Mouse (Mus musculus) megakaryocyte-erythroid progenitor cell, adult 5-6 weeks (primary cell): ENCODE data around the gene Kirrel2. TPM values are rescaled to one million over a fixed set of nuclear protein-coding genes. Genes with fewer than 3 reads are reported as not detected.
"Not testable (repeated sequence)": the region's sequence is repeated elsewhere in the genome, so short reads cannot be mapped to it uniquely, and the experiment has no call there.

Source experiments
- ATAC-seq: replicated peaks from 2 replicates; pipeline ENCODE4 v1.8.0; 2016; ENCODE audit warnings: mild to moderate bottlenecking, inconsistent platforms; ENCODE audit not compliant: severe bottlenecking, poor library complexity, low FRiP score, low TSS enrichment
- total RNA-seq, 2 experiments: library from RNA; stranded (forward) in 1 of 2; stranded (reverse) in 1 of 2; fragments of 200-1000, 215-1000 nt in 1 of 2; fragments of >200 nt in 1 of 2; fragmentation: Nextera tagmentation in 1 of 2; gene quantifications; 2 replicates each; pipeline ENCODE4 v1.2.3; 2014 to 2017

Gene Kirrel2
- not detected in 2 replicates for total RNA-seq (2014; fragmentation: Nextera tagmentation)
- total RNA-seq (2017): not detected in 2 replicates

- no peak for ATAC-seq
Observed at GRCm38 (mm10) chr7:30457629-30458330, at the start of gene Kirrel2, which contains the start of gene Nphs1. Gene Kirrel2, minus strand, starts transcription at chr7:30457690. Gene Nphs1, plus strand, starts transcription at chr7:30458315.

GRCm38 (mm10) chr7:30501159-30501558 is 43.7 kb upstream of the Kirrel2 start:
- not testable (repeated sequence) for ATAC-seq

- ATAC-seq: not testable (repeated sequence)
Observed at GRCm38 (mm10) chr7:30495506-30496042, 38.1 kb upstream of the Kirrel2 start.

GRCm38 (mm10) chr7:30493401-30493931 is 36.0 kb upstream of the Kirrel2 start, which contains the start of gene Prodh2:
Gene Prodh2, plus strand, starts transcription at chr7:30493622.
- ATAC-seq: no peak

- ATAC-seq: peak; percentile 74
Observed at GRCm38 (mm10) chr7:30492765-30493164, 35.3 kb upstream of the Kirrel2 start.

- ATAC-seq: no peak
Observed at GRCm38 (mm10) chr7:30490957-30491307, 33.4 kb upstream of the Kirrel2 start.

GRCm38 (mm10) chr7:30490251-30490956 is 32.9 kb upstream of the Kirrel2 start:
- no peak for ATAC-seq

- ATAC-seq: no peak
Observed at GRCm38 (mm10) chr7:30484250-30484649, 26.8 kb upstream of the Kirrel2 start.

- no peak for ATAC-seq
Observed at GRCm38 (mm10) chr7:30477415-30478381, 20.2 kb upstream of the Kirrel2 start.

GRCm38 (mm10) chr7:30476136-30476535 is 18.6 kb upstream of the Kirrel2 start:
- ATAC-seq: not testable (repeated sequence)

- no peak for ATAC-seq
Observed at GRCm38 (mm10) chr7:30474999-30475398, 17.5 kb upstream of the Kirrel2 start.

GRCm38 (mm10) chr7:30472411-30472810 is 14.9 kb upstream of the Kirrel2 start:
- no peak for ATAC-seq

GRCm38 (mm10) chr7:30464816-30465300 is 7.4 kb upstream of the Kirrel2 start:
- no peak for ATAC-seq

GRCm38 (mm10) chr7:30463996-30464395 is 6.5 kb upstream of the Kirrel2 start:
- ATAC-seq: no peak

- ATAC-seq: no peak
Observed at GRCm38 (mm10) chr7:30463568-30463967, 6.1 kb upstream of the Kirrel2 start.

- ATAC-seq: no peak
Observed at GRCm38 (mm10) chr7:30459484-30459883, 2.0 kb upstream of the Kirrel2 start.

GRCm38 (mm10) chr7:30456911-30457628 is 420 bp downstream of the Kirrel2 start:
- ATAC-seq: no peak

- ATAC-seq: no peak
Observed at GRCm38 (mm10) chr7:30456487-30456886, 1.0 kb downstream of the Kirrel2 start.
